Mouse (Mus musculus): ENCODE measurements around the gene Cdkl5.

DNA sequence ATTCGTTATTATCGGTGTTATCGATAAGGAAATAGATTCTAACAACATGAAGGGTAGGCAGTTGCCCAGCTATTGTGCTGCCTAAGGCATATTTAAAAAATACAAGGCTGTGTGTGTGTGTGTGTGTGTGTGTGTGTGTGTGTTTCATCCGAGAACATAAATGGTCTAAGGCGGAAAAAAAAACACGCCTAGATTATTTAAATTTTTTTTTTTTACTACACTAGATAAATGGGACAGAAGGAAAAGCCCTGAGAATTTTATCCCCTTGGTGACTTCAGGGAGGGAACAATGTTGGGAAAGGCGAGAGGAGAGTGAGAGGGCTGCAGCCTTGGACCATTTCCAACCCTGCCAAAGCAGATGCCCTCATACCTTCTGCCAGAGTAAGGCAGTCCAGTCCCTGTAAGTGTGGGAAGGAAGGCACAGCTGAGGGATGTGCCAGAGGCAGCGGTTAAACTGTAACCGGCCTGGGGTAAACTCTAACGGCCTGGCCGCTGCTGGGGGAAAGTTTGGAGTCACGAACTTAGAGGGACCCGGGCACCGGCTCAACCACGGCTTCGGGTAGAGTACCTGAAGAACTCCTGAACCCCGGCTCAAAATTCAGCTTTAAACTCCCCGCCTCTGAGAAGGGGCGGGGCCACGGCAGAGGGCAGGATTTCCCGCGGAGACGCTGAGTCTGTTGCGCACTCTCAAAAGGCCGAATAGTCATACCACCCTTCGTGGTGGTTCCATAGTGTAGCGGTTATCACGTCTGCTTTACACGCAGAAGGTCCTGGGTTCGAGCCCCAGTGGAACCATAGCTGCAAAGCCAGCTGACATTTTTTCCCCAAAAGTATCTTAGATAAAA, 228.9 kb downstream of the Cdkl5 start:
- TF ChIP-seq EP300 (IDR thresholded peaks at IDR 0.05; ENCODE audit: insufficient read depth, low read depth, low read length): no peak
- TF ChIP-seq CTCF (IDR thresholded peaks at IDR 0.05; ENCODE audit: low read depth, low read length): no peak
